Mouse (Mus musculus) embryonic facial prominence, embryonic 10.5 days (tissue): ENCODE data around the gene Tmem8. TPM values are rescaled to one million over a fixed set of nuclear protein-coding genes. Genes with fewer than 3 reads are reported as not detected.

ENCODE experiments used
- DNase-seq: peaks from one replicate; pipeline ENCODE4 v3.0.0-alpha.2; 2017; ENCODE audit warnings: low spot score
- H3K27ac ChIP-seq: fragments of 300-500 bp; sonication (generic); replicated peaks from 2 replicates; pipeline ENCODE4 v1.5.1; 2016; ENCODE audit warnings: mild to moderate bottlenecking
- H3K27me3 ChIP-seq: fragments of 300-500 bp; sonication (generic); replicated peaks from 2 replicates; pipeline ENCODE4 v1.6.1; 2016; ENCODE audit warnings: low read depth, mild to moderate bottlenecking; ENCODE audit not compliant: poor library complexity, severe bottlenecking
- H3K36me3 ChIP-seq: fragments of 300-500 bp; sonication (generic); replicated peaks from 2 replicates; pipeline ENCODE4 v1.6.1; 2016; ENCODE audit warnings: mild to moderate bottlenecking, moderate library complexity
- H3K4me1 ChIP-seq: fragments of 300-500 bp; sonication (generic); 2 replicates; pipeline ENCODE4 v1.6.1; 2016
- H3K4me3 ChIP-seq: fragments of 300-500 bp; sonication (generic); 2 replicates; pipeline ENCODE4 v1.5.1; 2016; ENCODE audit warnings: mild to moderate bottlenecking, moderate library complexity
- H3K9me3 ChIP-seq: fragments of 300-500 bp; sonication (generic); 2 replicates; pipeline ENCODE4 v1.6.1; 2016; ENCODE audit warnings: mild to moderate bottlenecking
- WGBS: fragments of 180-500 bp; shearing (Covaris S2); methylation state at CpG from one replicate; pipeline ENCODE4 v1.1.7; 2016; 5-methylcytosine and 5-hydroxymethylcytosine counted together
- polyA plus RNA-seq: library from polyadenylated mRNA; unstranded; fragments of >200 nt; fragmentation: Nextera tagmentation; extraction: Ambion mirVana; gene quantifications from 2 replicates; pipeline ENCODE4 v1.2.1, GENCODE M21; 2016

The Tmem8 gene
- polyA plus RNA-seq, 1 experiment from 2014 or later = 1.2 TPM

DNA sequence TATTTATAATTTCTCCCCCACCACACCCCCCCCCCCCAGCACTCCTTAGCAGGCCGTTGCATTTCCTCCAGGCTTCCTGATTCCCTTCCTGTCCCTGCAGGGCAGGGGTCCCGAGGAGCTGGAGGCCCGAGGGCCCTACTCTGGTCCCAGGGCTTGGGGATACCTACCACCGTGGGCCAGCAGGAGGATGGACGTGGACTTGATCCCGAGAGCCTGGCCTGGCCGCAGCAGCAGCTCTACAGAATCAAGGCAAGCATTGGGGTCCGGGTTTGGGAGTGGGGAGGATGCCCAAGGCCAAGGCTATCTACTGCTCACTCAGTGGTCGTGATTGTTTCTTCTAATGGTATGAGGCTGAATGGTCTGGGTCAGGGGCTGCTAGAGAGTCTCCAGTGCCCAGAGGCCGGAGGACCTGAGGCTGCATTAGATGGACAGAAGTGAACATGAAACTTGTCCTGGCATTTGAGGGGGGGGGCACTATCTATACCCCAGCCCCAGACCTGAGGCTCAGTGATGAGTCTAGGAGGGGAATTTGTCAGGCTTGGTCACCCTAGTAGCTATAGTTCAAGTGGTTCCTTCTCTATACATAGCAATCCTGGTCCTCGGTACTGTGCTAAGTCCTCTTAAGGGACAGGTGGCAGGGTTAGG, 24.1 kb downstream of the Tmem8 start:
- Histone ChIP-seq H3K4me1 (peaks cover 35% of the 10 kb centered on the region), H3K4me3 (peak overlapping the region; percentile 91; the same call in 1 of the 2 replicates), H3K27me3 (no peaks in the 10 kb centered on the region), H3K36me3 (peaks cover 21% of the 10 kb centered on the region), H3K27ac (no peak overlapping the region), H3K9me3 (no peaks in the 10 kb centered on the region)
- 88% methylated on average over 11 of the region's 11 CpGs for WGBS
- DNase-seq = no peak

DNA sequence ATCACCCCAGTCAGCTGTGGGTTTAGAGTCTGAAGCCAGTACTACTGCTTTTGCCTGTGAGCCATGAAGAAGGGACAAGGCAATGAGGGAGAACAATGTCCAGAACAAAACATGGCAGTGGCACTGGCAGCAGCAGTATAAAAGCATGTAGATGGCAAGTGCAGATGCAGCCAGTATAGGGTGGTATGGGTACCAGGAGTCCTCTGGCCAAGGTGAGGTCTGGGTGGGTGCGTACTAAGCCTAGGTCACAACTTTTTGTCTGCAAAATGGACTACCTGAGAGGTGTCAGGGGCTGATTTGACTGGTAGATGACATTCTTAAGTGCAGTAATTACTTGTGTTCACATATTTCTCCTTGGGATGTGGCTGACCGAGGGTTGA, 24.6 kb downstream of the Tmem8 start:
- Histone ChIP-seq H3K4me1 (peaks cover 35% of the 10 kb centered on the region), H3K4me3 (peak overlapping the region; percentile 91), H3K27ac (peak overlapping the region; percentile 93), H3K36me3 (peaks cover 21% of the 10 kb centered on the region), H3K27me3 (no peaks in the 10 kb centered on the region), H3K9me3 (no peaks in the 10 kb centered on the region)
- WGBS = 75% methylated on average over 2 of the region's 2 CpGs
- DNase-seq = no peak

DNA sequence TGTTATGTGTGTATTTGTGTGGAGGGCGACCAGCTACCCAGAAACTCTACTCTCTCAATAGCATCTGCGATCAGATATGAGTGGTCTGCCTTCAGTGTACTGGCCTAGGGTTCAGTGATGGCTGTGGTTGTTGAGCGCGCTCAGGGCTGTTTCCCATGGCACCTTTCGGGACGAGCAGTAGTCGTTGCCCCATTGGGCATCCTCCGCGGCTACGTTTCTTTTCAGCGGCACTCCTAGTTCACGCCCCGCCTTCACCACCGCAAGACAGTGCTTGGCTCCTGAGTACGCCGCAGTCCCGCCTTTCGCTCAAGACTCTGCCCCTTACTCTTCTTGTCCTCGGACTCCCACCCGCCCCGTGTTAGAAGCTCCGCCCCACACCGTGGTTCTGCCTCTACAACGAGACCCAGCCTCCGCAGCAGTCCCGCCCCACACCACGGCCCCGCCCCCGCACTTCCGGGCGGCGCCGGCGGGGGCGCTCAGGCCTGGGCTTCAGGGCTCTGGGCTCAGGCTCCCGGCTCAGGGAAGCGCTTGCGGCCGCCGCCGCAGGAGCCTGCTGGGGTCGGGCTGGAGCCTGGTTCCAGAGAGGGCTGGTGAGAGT, 25.2 kb downstream of the Tmem8 start, which contains the start of gene Axin1:
Gene Axin1, plus strand, starts transcription at position 450 of the 598 bp plus-strand sequence.
- DNase-seq = peak; percentile 98
- WGBS = 1% methylated on average over 42 of the region's 42 CpGs
- H3K4me3 ChIP-seq = peak within 1 kb of the TSS; percentile 91

GRCm38 (mm10) chr17:26138901-26139381, 25.8 kb downstream of the Tmem8 start:
- peak; percentile 68 for DNase-seq
- under 1% methylated on average over 58 of the region's 58 CpGs for WGBS
- Histone ChIP-seq H3K27ac (peak overlapping the region; percentile 93), H3K27me3 (no peaks in the 10 kb centered on the region), H3K4me1 (peaks cover 35% of the 10 kb centered on the region), H3K4me3 (peak overlapping the region; percentile 91), H3K9me3 (no peaks in the 10 kb centered on the region), H3K36me3 (peaks cover 25% of the 10 kb centered on the region)

More for the DNA sequence above, 25.2 kb downstream of the Tmem8 start, which contains the start of gene Axin1:
- no peaks in the 10 kb centered on the region for H3K9me3 ChIP-seq
- H3K27ac ChIP-seq = peak within 1 kb of the TSS; percentile 93
- peaks cover 23% of the 10 kb centered on the region for H3K36me3 ChIP-seq
- H3K27me3 ChIP-seq = no peaks in the 10 kb centered on the region
- peaks cover 35% of the 10 kb centered on the region for H3K4me1 ChIP-seq

DNA sequence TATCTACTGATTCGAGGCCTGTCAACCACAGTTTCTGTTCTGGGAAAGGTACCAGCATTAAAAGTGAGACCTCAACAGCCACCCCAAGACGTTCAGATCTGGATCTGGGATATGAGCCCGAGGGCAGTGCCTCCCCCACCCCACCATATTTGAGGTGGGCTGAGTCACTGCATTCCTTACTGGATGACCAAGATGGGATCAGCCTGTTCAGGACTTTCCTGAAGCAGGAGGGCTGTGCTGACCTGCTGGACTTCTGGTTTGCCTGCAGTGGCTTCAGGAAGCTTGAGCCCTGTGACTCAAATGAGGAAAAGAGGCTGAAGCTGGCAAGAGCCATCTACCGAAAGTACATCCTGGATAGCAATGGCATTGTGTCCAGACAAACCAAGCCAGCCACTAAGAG, 29.7 kb downstream of the Tmem8 start:
- WGBS = 92% methylated on average over 4 of the region's 4 CpGs
- no peaks in the 10 kb centered on the region for H3K9me3 ChIP-seq
- H3K27ac ChIP-seq = no peak overlapping the region
- H3K4me3 ChIP-seq = no peak overlapping the region
- H3K27me3 ChIP-seq = no peaks in the 10 kb centered on the region
- no peak for DNase-seq
- H3K4me1 ChIP-seq = peaks cover 29% of the 10 kb centered on the region
- H3K36me3 ChIP-seq = peaks cover 61% of the 10 kb centered on the region

- H3K36me3 ChIP-seq = peaks cover 67% of the 10 kb centered on the region
- no peak for DNase-seq
- 94% methylated on average over 5 of the region's 5 CpGs for WGBS
Measured at GRCm38 (mm10) chr17:26143386-26143785, 30.3 kb downstream of the Tmem8 start.

DNA sequence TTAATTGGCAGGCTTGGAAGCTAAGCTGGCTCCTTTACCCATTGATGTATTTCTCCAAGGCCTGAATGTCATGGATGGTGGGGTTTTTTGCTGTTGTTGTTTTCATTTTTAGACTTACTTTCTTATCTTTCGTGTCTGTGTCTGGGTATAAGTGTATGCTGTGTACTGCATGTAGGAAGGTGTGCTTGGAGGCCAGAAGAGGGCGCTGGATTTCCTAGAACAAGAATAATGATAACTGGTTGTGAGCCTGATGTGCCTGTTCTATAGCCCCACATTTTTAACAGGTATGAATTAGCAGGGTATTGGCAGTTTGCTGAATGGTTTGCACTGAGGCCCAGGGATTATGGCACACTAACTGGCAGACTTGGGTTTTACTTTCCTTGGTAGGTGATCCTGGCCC, 36.0 kb downstream of the Tmem8 start:
- Histone ChIP-seq H3K4me1 (no peaks in the 10 kb centered on the region), H3K4me3 (no peak overlapping the region), H3K27me3 (no peaks in the 10 kb centered on the region), H3K36me3 (peaks cover 97% of the 10 kb centered on the region), H3K27ac (no peak overlapping the region), H3K9me3 (no peaks in the 10 kb centered on the region; the same call in 1 of the 2 replicates)
- WGBS = 81% methylated on average over 2 of the region's 2 CpGs
- no peak for DNase-seq

More at GRCm38 (mm10) chr17:26143386-26143785, 30.3 kb downstream of the Tmem8 start:
- H3K4me3 ChIP-seq = no peak overlapping the region
- peaks cover 23% of the 10 kb centered on the region for H3K4me1 ChIP-seq
- H3K9me3 ChIP-seq = no peaks in the 10 kb centered on the region
- no peaks in the 10 kb centered on the region for H3K27me3 ChIP-seq
- H3K27ac ChIP-seq = no peak overlapping the region

DNA sequence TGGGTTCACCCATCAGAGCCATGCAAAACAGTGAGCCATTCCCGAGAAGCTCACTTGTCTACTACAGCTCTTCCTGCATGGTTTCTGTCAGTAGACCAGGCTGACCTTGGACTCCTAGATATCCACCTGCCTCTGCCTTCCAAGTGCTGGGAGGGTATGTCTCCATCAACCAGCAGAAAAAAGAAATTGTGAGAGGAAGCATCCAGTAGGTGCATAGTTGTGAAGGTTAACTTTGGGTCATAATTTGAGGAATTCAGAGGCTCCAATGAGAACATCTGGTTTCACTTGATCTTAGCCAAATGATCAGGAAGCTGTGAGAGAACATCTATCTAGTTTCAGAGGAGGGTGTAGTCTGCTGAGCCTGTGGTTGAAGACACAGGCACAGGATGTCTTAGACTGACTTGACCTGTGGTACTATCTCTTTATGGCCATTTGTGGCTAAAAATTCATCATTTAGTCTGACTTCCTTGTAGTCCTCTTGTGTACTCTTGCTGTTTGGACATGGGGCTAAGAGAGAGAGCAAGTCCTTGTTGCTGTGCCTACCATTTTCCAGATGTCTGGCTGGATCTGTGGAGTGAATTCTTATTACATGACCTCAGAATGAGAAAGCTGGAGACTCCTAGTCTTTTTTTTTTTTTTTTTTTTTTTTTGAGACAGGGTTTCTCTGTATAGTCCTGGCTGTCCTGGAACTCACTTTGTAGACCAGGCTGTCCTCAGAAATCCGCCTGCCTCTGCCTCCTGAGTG, 39.0 kb downstream of the Tmem8 start:
- Histone ChIP-seq H3K36me3 (peaks cover 94% of the 10 kb centered on the region), H3K9me3 (no peaks in the 10 kb centered on the region; the same call in 1 of the 2 replicates), H3K4me3 (no peak overlapping the region), H3K27ac (no peak overlapping the region), H3K4me1 (no peaks in the 10 kb centered on the region), H3K27me3 (no peaks in the 10 kb centered on the region)
- 88% methylated on average over 2 of the region's 2 CpGs for WGBS
- DNase-seq = no peak

- 89% methylated on average over 1 of the region's 1 CpGs for WGBS
- Histone ChIP-seq H3K36me3 (peaks cover 41% of the 10 kb centered on the region), H3K9me3 (no peaks in the 10 kb centered on the region), H3K4me1 (peaks cover 6% of the 10 kb centered on the region), H3K27me3 (no peaks in the 10 kb centered on the region), H3K27ac (no peak overlapping the region), H3K4me3 (no peak overlapping the region)
- no peak for DNase-seq
Measured at GRCm38 (mm10) chr17:26162736-26163135, 49.6 kb downstream of the Tmem8 start.

GRCm38 (mm10) chr17:26168039-26168438, 54.9 kb downstream of the Tmem8 start:
- Histone ChIP-seq H3K27ac (no peak overlapping the region), H3K27me3 (no peaks in the 10 kb centered on the region), H3K36me3 (peaks cover 39% of the 10 kb centered on the region), H3K9me3 (no peaks in the 10 kb centered on the region), H3K4me1 (peaks cover 6% of the 10 kb centered on the region), H3K4me3 (no peak overlapping the region)
- 96% methylated on average over 2 of the region's 2 CpGs for WGBS
- DNase-seq = no peak
